Mouse (Mus musculus) skeletal muscle tissue, adult 2 months (tissue): ENCODE results near the gene Hsd11b1.
A peak's percentile ranks its signal among the peaks of the same experiment; 100 is the strongest.

Experiments
- DNase-seq: peaks from one replicate; pipeline ENCODE4 v3.0.0-alpha.2; 2012; ENCODE audit warnings: low read depth, low spot score

The Hsd11b1 gene

GRCm38 (mm10) chr1:193243571-193244193 is 20.2 kb downstream of the Hsd11b1 start:
- peak; percentile 42 for DNase-seq

GRCm38 (mm10) chr1:193242863-193243262 is 21.0 kb downstream of the Hsd11b1 start:
- no peak for DNase-seq

GRCm38 (mm10) chr1:193242238-193242637 is 21.6 kb downstream of the Hsd11b1 start:
- peak; percentile 89 for DNase-seq

- no peak for DNase-seq
Observed at GRCm38 (mm10) chr1:193241436-193241835, 22.4 kb downstream of the Hsd11b1 start.

- DNase-seq: no peak
Observed at GRCm38 (mm10) chr1:193238426-193238825, 25.4 kb downstream of the Hsd11b1 start.

GRCm38 (mm10) chr1:193234930-193235329 is 28.9 kb downstream of the Hsd11b1 start:
- DNase-seq: no peak

- DNase-seq: no peak
Observed at GRCm38 (mm10) chr1:193234130-193234645, 29.7 kb downstream of the Hsd11b1 start.

GRCm38 (mm10) chr1:193232732-193233131 is 31.1 kb downstream of the Hsd11b1 start:
- DNase-seq: no peak

- DNase-seq: no peak
Observed at GRCm38 (mm10) chr1:193230935-193231334, 32.9 kb downstream of the Hsd11b1 start.

- DNase-seq: no peak
Observed at GRCm38 (mm10) chr1:193230531-193230930, 33.3 kb downstream of the Hsd11b1 start.

- no peak for DNase-seq
Observed at GRCm38 (mm10) chr1:193229570-193229969, 34.3 kb downstream of the Hsd11b1 start.

- DNase-seq: no peak
Observed at GRCm38 (mm10) chr1:193227537-193227936, 36.3 kb downstream of the Hsd11b1 start.

- DNase-seq: no peak
Observed at GRCm38 (mm10) chr1:193226724-193227522, 37.0 kb downstream of the Hsd11b1 start.

- DNase-seq: no peak
Observed at GRCm38 (mm10) chr1:193226114-193226513, 37.8 kb downstream of the Hsd11b1 start.

- DNase-seq: no peak
Observed at GRCm38 (mm10) chr1:193225531-193225930, 38.3 kb downstream of the Hsd11b1 start.

- no peak for DNase-seq
Observed at GRCm38 (mm10) chr1:193220408-193220807, 43.5 kb downstream of the Hsd11b1 start.

GRCm38 (mm10) chr1:193216000-193216399 is 47.9 kb downstream of the Hsd11b1 start:
- DNase-seq: no peak

GRCm38 (mm10) chr1:193214053-193214452 is 49.8 kb downstream of the Hsd11b1 start:
- DNase-seq: no peak

- no peak for DNase-seq
Observed at GRCm38 (mm10) chr1:193211371-193211770, 52.5 kb downstream of the Hsd11b1 start.

- DNase-seq: peak; percentile 27
Observed at GRCm38 (mm10) chr1:193208178-193208577, 55.7 kb downstream of the Hsd11b1 start.

- no peak for DNase-seq
Observed at GRCm38 (mm10) chr1:193207503-193207902, 56.4 kb downstream of the Hsd11b1 start, which contains the start of gene Lamb3. Lamb3 (plus strand) TSS chr1:193207699.

GRCm38 (mm10) chr1:193205431-193205830 is 58.4 kb downstream of the Hsd11b1 start:
- no peak for DNase-seq

- DNase-seq: no peak
Observed at GRCm38 (mm10) chr1:193203821-193204220, 60.1 kb downstream of the Hsd11b1 start.
